Comparison of ENCODE assay signal across 27 mouse cellular contexts in genomic region chr5:112679251-112679650, GRCm38 (mm10).
"Had no signal": no experiment of that assay in that cellular context is flagged by ENCODE, and none has a peak within 500 bp of the region (broad histone marks: within the 10 kb centered on the region; RNA-seq: fewer than 3 reads in every experiment).

No protein-coding gene starts in this region.

- H3K4me1 ChIP-seq: limb, embryonic 10.5 days; limb, embryonic 12.5 days; liver, embryonic 15.5 days had no signal

- H3K27me3 ChIP-seq: hindbrain, embryonic 12.5 days; intestine, embryonic 15.5 days; liver, embryonic 13.5 days; liver, embryonic 15.5 days had no signal

- H3K27ac ChIP-seq: gastrocnemius, adult 2 months; heart, embryonic 10.5 days; hindbrain, embryonic 10.5 days; hindbrain, embryonic 12.5 days; hindbrain, embryonic 14.5 days; intestine, embryonic 15.5 days; layer of hippocampus, adult 2 months; left cerebral cortex, adult 2 months; limb, embryonic 10.5 days; limb, embryonic 12.5 days; liver, embryonic 13.5 days; liver, embryonic 15.5 days had no signal

- H3K9ac ChIP-seq: heart, embryonic 12.5 days; hindbrain, embryonic 12.5 days; hindbrain, embryonic 14.5 days; intestine, embryonic 15.5 days; limb, embryonic 12.5 days; liver, embryonic 13.5 days; liver, embryonic 15.5 days had no signal

- H3K4me3 ChIP-seq: gastrocnemius, adult 2 months; heart, embryonic 10.5 days; heart, embryonic 12.5 days; hindbrain, embryonic 10.5 days; hindbrain, embryonic 12.5 days; intestine, embryonic 15.5 days; layer of hippocampus, adult 2 months; left cerebral cortex, adult 2 months; limb, embryonic 10.5 days; limb, embryonic 12.5 days; liver, embryonic 13.5 days; liver, embryonic 15.5 days had no signal

- H3K9me3 ChIP-seq: heart, embryonic 10.5 days; hindbrain, embryonic 10.5 days; hindbrain, embryonic 12.5 days; intestine, embryonic 15.5 days; liver, embryonic 13.5 days; liver, embryonic 15.5 days had no signal

- DNase-seq: gastrocnemius, adult 2 months; gastrocnemius, postnatal 10 days; gastrocnemius, postnatal 25 days; heart, adult 18-20 months; heart, postnatal 10 days; heart, postnatal 4 days; kidney, adult 18-20 months; kidney, adult 8-10 months; kidney, postnatal 10 days; kidney, postnatal 25 days; kidney, postnatal 4 days; liver; liver, embryonic 13.5 days had no signal

- ATAC-seq: hindbrain, embryonic 16.5 days; inflammation-experienced regulatory T-cells, adult 6 months; intestine, embryonic 15.5 days had no signal

- H3K36me3 ChIP-seq: heart, embryonic 10.5 days; heart, embryonic 12.5 days; hindbrain, embryonic 10.5 days; hindbrain, embryonic 12.5 days; intestine, embryonic 15.5 days; limb, embryonic 10.5 days; limb, embryonic 12.5 days; liver, embryonic 13.5 days; liver, embryonic 15.5 days had no signal

- H3K4me2 ChIP-seq: heart, embryonic 12.5 days; hindbrain, embryonic 12.5 days; hindbrain, embryonic 14.5 days; intestine, embryonic 15.5 days; limb, embryonic 12.5 days; liver, embryonic 11.5 days; liver, embryonic 13.5 days; liver, embryonic 15.5 days had no signal
